Mouse (Mus musculus): Measurements from ENCODE around the gene Irs3. TPM values are rescaled to one million over a fixed set of nuclear protein-coding genes. Genes with fewer than 3 reads are reported as not detected.

The Irs3 gene
- polyA plus RNA-seq, 1 experiment: 0.79 TPM

DNA sequence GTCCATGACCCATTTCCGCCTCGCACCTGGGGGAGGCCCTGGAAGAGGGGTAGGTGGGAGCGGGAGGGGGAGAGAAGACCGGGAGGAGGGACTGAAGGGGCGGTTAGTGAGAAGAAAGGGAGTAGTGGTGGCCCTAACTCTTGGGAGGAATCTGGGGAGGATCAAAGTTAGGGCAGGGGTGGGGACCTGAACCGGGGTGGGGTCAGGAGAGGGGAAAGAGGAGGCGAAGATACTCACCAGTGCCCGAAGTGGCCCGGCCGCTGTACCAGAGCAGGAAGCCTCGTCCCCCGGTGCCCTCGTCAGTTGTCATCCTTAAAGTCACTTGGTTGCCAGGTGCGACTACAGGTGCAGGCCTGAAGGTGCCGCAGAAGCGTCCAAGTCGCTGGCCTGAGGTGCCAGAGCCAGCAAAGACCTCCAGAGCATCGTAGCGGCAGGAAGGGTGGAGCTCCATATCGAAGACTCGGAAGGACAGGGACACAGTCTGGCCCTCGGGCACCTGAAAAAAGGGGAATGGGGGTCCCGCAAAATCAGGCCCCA, 36.8 kb downstream of the Irs3 start:
- no peaks in the 10 kb centered on the region for H3K27me3 ChIP-seq (ENCODE audit: control insufficient read depth, insufficient read depth, low read length)
- no peaks in the 10 kb centered on the region; the same call in 1 of the 2 replicates for H3K36me3 ChIP-seq (ENCODE audit: control insufficient read depth, insufficient read depth, low read length)
- no peak overlapping the region for H3K4me3 ChIP-seq (ENCODE audit: extremely low read depth, insufficient read depth, insufficient read length)
- H3K4me1 ChIP-seq (ENCODE audit: control insufficient read depth, insufficient read depth, insufficient read length): peaks cover 20% of the 10 kb centered on the region; the same call in 1 of the 2 replicates
- DNase-seq (ENCODE audit: low read depth in 1 of 2, low spot score in 2 of 2): no peak
- TF ChIP-seq CTCF (IDR thresholded peaks at IDR 0.05; ENCODE audit: extremely low read depth, insufficient read depth, insufficient read length, insufficient replicate concordance) (no peak), POLR2A (IDR thresholded peaks at IDR 0.05; ENCODE audit: low read depth, low read length) (no peak)
- 73% methylated on average over 23 of the region's 23 CpGs for WGBS
- no peak overlapping the region; the same call in 1 of the 2 replicates for H3K27ac ChIP-seq (ENCODE audit: insufficient read depth, low read length)

DNA sequence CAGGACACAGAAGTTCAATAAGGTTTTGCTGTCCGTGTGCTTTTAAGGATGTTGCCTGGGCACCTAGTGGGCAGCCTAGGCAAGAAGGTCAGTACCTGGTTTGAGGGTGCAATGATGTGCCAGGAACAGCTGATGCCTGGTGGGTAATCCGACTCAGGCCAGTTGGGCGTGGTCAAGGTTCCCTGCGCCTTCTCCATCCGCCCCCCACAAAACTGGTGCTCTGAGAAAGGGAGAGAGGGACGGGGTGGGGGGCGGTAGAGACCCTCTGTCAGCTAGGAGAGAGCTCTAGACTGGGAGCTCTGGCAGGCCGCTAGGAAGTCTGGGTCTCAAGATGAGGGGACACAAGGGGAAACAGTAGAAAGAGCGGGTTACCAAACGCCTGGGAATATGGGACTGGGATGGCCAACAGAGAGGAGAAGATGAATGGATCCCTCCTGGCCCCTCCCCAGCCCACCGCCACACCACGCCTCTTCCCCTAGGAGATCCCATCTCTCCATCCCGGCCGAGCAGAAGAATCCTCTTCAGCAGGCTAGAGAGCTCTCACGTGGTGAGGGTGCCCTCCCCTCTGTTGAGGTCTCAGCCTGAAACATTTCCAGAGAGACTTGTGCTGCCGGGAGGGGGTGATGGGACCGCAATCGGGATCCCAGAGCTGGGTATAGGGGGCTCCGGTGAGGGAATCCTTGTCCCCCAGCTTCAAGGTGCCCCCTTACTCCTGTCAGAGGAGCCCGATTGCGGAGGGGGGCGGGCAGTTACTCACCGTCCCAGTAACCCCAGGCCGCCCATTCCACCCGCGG, 37.5 kb downstream of the Irs3 start:
- DNase-seq (ENCODE audit: low read depth in 1 of 2, low spot score in 2 of 2): no peak

DNA sequence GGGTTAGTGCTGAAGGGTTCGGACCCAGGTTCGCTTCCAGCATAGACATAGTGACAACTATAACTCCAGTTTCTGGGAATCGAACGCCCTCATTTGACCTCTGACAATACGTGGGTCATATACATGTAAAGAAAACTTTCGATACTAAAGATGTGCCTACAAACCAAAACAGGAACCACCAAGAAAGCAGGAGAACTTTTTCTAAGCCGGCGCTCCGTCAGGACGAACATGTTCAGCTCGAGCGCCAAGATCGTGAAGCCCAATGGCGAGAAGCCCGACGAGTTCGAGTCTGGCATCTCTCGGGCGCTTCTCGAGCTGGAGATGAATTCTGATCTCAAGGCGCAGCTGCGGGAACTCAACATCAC, 44.2 kb downstream of the Irs3 start:
- Histone ChIP-seq H3K27me3 (ENCODE audit: control insufficient read depth, insufficient read depth, low read length) (no peaks in the 10 kb centered on the region), H3K4me1 (ENCODE audit: control insufficient read depth, insufficient read depth, insufficient read length) (peaks cover 17% of the 10 kb centered on the region; the same call in 1 of the 2 replicates), H3K27ac (ENCODE audit: insufficient read depth, low read length) (peak overlapping the region; percentile 76), H3K36me3 (ENCODE audit: control insufficient read depth, insufficient read depth, low read length) (no peaks in the 10 kb centered on the region), H3K4me3 (ENCODE audit: extremely low read depth, insufficient read depth, insufficient read length) (peak overlapping the region; percentile 61)
- no peak for TF ChIP-seq CTCF (IDR thresholded peaks at IDR 0.05; ENCODE audit: extremely low read depth, insufficient read depth, insufficient read length, insufficient replicate concordance)
- no peak for TF ChIP-seq POLR2A (IDR thresholded peaks at IDR 0.05; ENCODE audit: low read depth, low read length)
- 0% methylated on average over 22 of the region's 22 CpGs for WGBS
- DNase-seq (ENCODE audit: low read depth in 1 of 2, low spot score in 2 of 2): no peak

More for the DNA sequence above, 37.5 kb downstream of the Irs3 start:
- Histone ChIP-seq H3K27me3 (ENCODE audit: control insufficient read depth, insufficient read depth, low read length) (no peaks in the 10 kb centered on the region), H3K4me3 (ENCODE audit: extremely low read depth, insufficient read depth, insufficient read length) (no peak overlapping the region), H3K36me3 (ENCODE audit: control insufficient read depth, insufficient read depth, low read length) (no peaks in the 10 kb centered on the region; the same call in 1 of the 2 replicates), H3K4me1 (ENCODE audit: control insufficient read depth, insufficient read depth, insufficient read length) (peaks cover 20% of the 10 kb centered on the region; the same call in 1 of the 2 replicates), H3K27ac (ENCODE audit: insufficient read depth, low read length) (no peak overlapping the region)
- WGBS: 89% methylated on average over 26 of the region's 26 CpGs
- TF ChIP-seq CTCF (IDR thresholded peaks at IDR 0.05; ENCODE audit: extremely low read depth, insufficient read depth, insufficient read length, insufficient replicate concordance) (no peak), POLR2A (IDR thresholded peaks at IDR 0.05; ENCODE audit: low read depth, low read length) (no peak)

DNA sequence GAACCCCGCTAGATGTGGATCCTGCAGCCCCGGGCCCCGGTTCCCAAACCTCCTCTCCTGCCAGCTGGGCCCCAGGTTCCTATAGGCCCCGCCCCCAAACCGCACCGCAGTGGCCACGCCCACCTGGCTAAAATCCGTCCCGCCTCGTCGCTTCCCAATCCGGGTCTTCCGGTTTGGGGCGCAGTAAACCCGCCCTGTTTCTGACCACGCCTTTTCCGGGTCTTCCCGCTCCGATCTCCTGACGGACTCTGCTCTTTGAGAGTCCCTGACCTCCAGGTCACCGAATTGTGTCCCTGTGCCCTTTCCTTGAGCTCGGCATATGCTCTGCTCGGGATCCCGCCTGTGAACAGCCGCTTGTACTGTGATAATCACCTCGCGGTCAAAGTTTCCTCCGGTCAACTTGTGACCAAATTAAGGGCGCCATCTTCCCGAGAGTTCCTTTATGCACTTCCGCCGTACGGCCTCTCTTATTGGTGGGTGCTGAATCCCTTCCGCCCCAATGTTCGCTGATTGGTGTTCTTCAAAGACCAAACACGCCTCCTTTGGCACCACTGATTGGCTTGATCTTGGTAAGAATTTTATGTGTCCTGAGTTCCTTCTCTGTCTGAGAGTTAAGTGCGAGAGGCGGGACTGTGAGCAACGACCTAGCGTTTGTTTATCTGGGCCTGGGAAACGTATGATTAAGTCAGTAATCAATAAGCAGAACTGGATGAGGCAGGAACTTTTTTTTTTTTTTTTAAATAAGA, 44.7 kb downstream of the Irs3 start, which contains the start of gene Mospd3:
Gene Mospd3, minus strand, starts transcription at position 440 of the 746 bp plus-strand sequence.
- H3K4me1 ChIP-seq (ENCODE audit: control insufficient read depth, insufficient read depth, insufficient read length): peaks cover 17% of the 10 kb centered on the region; the same call in 1 of the 2 replicates
- DNase-seq (ENCODE audit: low read depth in 1 of 2, low spot score in 2 of 2): peak; percentile 97 to 99
- peak within 1 kb of the TSS; percentile 98 for H3K27ac ChIP-seq (ENCODE audit: insufficient read depth, low read length)
- no peaks in the 10 kb centered on the region for H3K27me3 ChIP-seq (ENCODE audit: control insufficient read depth, insufficient read depth, low read length)
- peak within 1 kb of the TSS; percentile 88 for H3K4me3 ChIP-seq (ENCODE audit: extremely low read depth, insufficient read depth, insufficient read length)
- WGBS: under 1% methylated on average over 41 of the region's 41 CpGs
- H3K36me3 ChIP-seq (ENCODE audit: control insufficient read depth, insufficient read depth, low read length): no peaks in the 10 kb centered on the region
- peak; percentile 89 for TF ChIP-seq POLR2A (IDR thresholded peaks at IDR 0.05; ENCODE audit: low read depth, low read length)
- no peak for TF ChIP-seq CTCF (IDR thresholded peaks at IDR 0.05; ENCODE audit: extremely low read depth, insufficient read depth, insufficient read length, insufficient replicate concordance)

DNA sequence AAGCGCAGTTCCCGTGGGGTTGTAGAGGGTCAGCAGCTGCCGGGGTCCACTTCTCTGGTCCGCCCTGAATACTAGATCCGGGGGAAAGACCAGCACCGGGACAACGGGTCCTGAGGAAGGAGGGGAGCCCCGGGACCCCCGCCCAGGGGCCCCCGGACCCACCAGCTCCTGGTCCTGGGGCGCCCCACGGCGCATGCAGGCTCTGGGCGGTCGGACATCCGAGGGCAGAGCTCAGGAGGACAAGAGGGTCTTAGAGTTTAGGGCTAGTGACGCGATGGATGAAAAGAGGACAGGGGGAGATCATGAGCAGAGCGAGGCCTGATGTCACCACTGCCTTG, 45.3 kb downstream of the Irs3 start:
- Histone ChIP-seq H3K36me3 (ENCODE audit: control insufficient read depth, insufficient read depth, low read length) (no peaks in the 10 kb centered on the region), H3K27ac (ENCODE audit: insufficient read depth, low read length) (peak overlapping the region; percentile 60), H3K4me1 (ENCODE audit: control insufficient read depth, insufficient read depth, insufficient read length) (peaks cover 17% of the 10 kb centered on the region; the same call in 1 of the 2 replicates), H3K4me3 (ENCODE audit: extremely low read depth, insufficient read depth, insufficient read length) (peak overlapping the region; percentile 88), H3K27me3 (ENCODE audit: control insufficient read depth, insufficient read depth, low read length) (no peaks in the 10 kb centered on the region)
- no peak for TF ChIP-seq CTCF (IDR thresholded peaks at IDR 0.05; ENCODE audit: extremely low read depth, insufficient read depth, insufficient read length, insufficient replicate concordance)
- TF ChIP-seq POLR2A (IDR thresholded peaks at IDR 0.05; ENCODE audit: low read depth, low read length): no peak
- no peak for DNase-seq (ENCODE audit: low read depth in 1 of 2, low spot score in 2 of 2)
- 1% methylated on average over 19 of the region's 19 CpGs for WGBS

DNA sequence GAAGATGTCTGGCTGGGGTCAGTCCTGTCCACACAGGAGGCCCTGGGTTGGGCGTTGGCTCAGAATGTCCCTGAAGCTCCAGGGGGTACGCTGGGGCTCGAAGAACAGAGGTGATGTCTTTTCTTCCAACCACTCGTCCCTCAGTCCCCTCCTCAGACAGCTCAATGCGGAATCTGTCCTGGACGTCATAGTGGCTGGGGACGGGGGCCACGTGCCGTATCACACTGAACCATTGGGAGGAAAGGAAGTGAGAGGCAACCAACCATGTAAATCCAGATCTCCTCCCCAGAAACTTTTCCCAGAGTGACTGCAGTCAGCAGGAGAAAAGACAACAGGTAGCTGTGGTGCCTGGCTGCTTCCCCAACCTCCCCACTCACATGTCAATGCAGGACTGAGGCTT, 45.9 kb downstream of the Irs3 start:
- no peak for DNase-seq (ENCODE audit: low read depth in 1 of 2, low spot score in 2 of 2)
- TF ChIP-seq POLR2A (IDR thresholded peaks at IDR 0.05; ENCODE audit: low read depth, low read length): no peak
- no peak for TF ChIP-seq CTCF (IDR thresholded peaks at IDR 0.05; ENCODE audit: extremely low read depth, insufficient read depth, insufficient read length, insufficient replicate concordance)
- H3K27me3 ChIP-seq (ENCODE audit: control insufficient read depth, insufficient read depth, low read length): no peaks in the 10 kb centered on the region
- H3K4me1 ChIP-seq (ENCODE audit: control insufficient read depth, insufficient read depth, insufficient read length): peaks cover 17% of the 10 kb centered on the region; the same call in 1 of the 2 replicates
- H3K36me3 ChIP-seq (ENCODE audit: control insufficient read depth, insufficient read depth, low read length): no peaks in the 10 kb centered on the region
- WGBS: 26% methylated on average over 9 of the region's 9 CpGs
- peak overlapping the region; percentile 88 for H3K4me3 ChIP-seq (ENCODE audit: extremely low read depth, insufficient read depth, insufficient read length)
- H3K27ac ChIP-seq (ENCODE audit: insufficient read depth, low read length): 0 out of 2 replicates have a peak overlapping the region, but pooled peaks have one; percentile 60
